Mouse (Mus musculus) hindbrain, embryonic 16.5 days (tissue): ENCODE data around the gene Ptbp1. TPM values are rescaled to one million over a fixed set of nuclear protein-coding genes. Genes with fewer than 3 reads are reported as not detected.

Experiments used
- ATAC-seq: fragments of 200-750 bp; cut with Nextera tagmentation; 2 replicates; pipeline ENCODE4 v1.8.0; 2017; ENCODE audit warnings: moderate TSS enrichment, moderate library complexity
- H3K27ac ChIP-seq: fragments of 300-500 bp; sonication (generic); 2 replicates; pipeline ENCODE4 v1.5.1; 2014; ENCODE audit warnings: low read depth, mild to moderate bottlenecking, control low read depth, low read length, moderate library complexity
- H3K27me3 ChIP-seq: fragments of 300-500 bp; sonication (generic); replicated peaks from 2 replicates; pipeline ENCODE4 v1.6.1; 2014; ENCODE audit warnings: low read length; ENCODE audit not compliant: control insufficient read depth, insufficient read depth
- H3K36me3 ChIP-seq: fragments of 300-500 bp; sonication (generic); 2 replicates; pipeline ENCODE4 v1.6.1; 2014; ENCODE audit warnings: mild to moderate bottlenecking, low read length, moderate library complexity, mixed read lengths; ENCODE audit not compliant: control insufficient read depth, insufficient read depth
- H3K4me1 ChIP-seq: fragments of 300-500 bp; sonication (generic); 2 replicates; pipeline ENCODE4 v1.6.1; 2014; ENCODE audit warnings: low read depth, low read length; ENCODE audit not compliant: control insufficient read depth, insufficient read depth
- H3K4me2 ChIP-seq: fragments of 300-500 bp; sonication (generic); 2 replicates; pipeline ENCODE4 v1.6.1; 2014; ENCODE audit warnings: mild to moderate bottlenecking, low read length, control low read depth, moderate library complexity
- H3K4me3 ChIP-seq: fragments of 300-500 bp; sonication (generic); 2 replicates; pipeline ENCODE4 v1.5.1; 2014; ENCODE audit warnings: mild to moderate bottlenecking, low read length, control low read depth, moderate library complexity
- H3K9ac ChIP-seq: fragments of 300-500 bp; sonication (generic); 2 replicates; pipeline ENCODE4 v1.6.1; 2014; ENCODE audit warnings: low read depth, mild to moderate bottlenecking, control low read depth, low read length, moderate library complexity
- H3K9me3 ChIP-seq: fragments of 300-500 bp; sonication (generic); 2 replicates; pipeline ENCODE4 v1.6.1; 2014; ENCODE audit warnings: mild to moderate bottlenecking, low read length, moderate library complexity; ENCODE audit not compliant: control insufficient read depth
- WGBS: fragments of 180-500 bp; shearing (Covaris S2); extraction: QIAGEN DNeasy Blood & Tissue Kit; methylation state at CpG from one replicate; pipeline ENCODE4 v1.1.7; 2014; 5-methylcytosine and 5-hydroxymethylcytosine counted together
- polyA plus RNA-seq: library from polyadenylated mRNA; unstranded; fragments of >200 nt; fragmentation: Nextera tagmentation; extraction: Ambion mirVana; gene quantifications from 2 replicates; pipeline ENCODE4 v1.2.1, GENCODE M21; 2015

Gene Ptbp1
- polyA plus RNA-seq, 1 experiment from 2014 or later: 61.2 TPM

GRCm38 (mm10) chr10:79871845-79872244 lies 17.6 kb downstream of the Ptbp1 start:
- 77% methylated on average over 8 of the region's 8 CpGs for WGBS
- Histone ChIP-seq H3K9ac (no peak overlapping the region; the same call in 1 of the 2 replicates), H3K4me3 (peak overlapping the region; percentile 65), H3K27ac (no peak overlapping the region), H3K4me2 (peak overlapping the region; percentile 96), H3K4me1 (peaks cover 29% of the 10 kb centered on the region), H3K27me3 (no peaks in the 10 kb centered on the region), H3K9me3 (no peaks in the 10 kb centered on the region), H3K36me3 (peaks cover 3% of the 10 kb centered on the region; the same call in 1 of the 2 replicates)
- no peak for ATAC-seq

- H3K27ac ChIP-seq: peak overlapping the region; percentile 90
- H3K4me3 ChIP-seq: peak overlapping the region; percentile 65
- H3K4me2 ChIP-seq: peak overlapping the region; percentile 96
- 45% methylated on average over 3 of the region's 3 CpGs for WGBS
- 0 out of 2 replicates have a peak, but pooled peaks cover 3% of the 10 kb centered on the region for H3K36me3 ChIP-seq
- no peaks in the 10 kb centered on the region for H3K9me3 ChIP-seq
- peaks cover 29% of the 10 kb centered on the region for H3K4me1 ChIP-seq
- H3K9ac ChIP-seq: peak overlapping the region; percentile 74
- H3K27me3 ChIP-seq: no peaks in the 10 kb centered on the region
- no peak for ATAC-seq
Observed at GRCm38 (mm10) chr10:79872862-79873261, 18.6 kb downstream of the Ptbp1 start.

GRCm38 (mm10) chr10:79873313-79873712 lies 19.1 kb downstream of the Ptbp1 start:
- Histone ChIP-seq H3K27me3 (no peaks in the 10 kb centered on the region), H3K9me3 (no peaks in the 10 kb centered on the region), H3K27ac (peak overlapping the region; percentile 90), H3K9ac (peak overlapping the region; percentile 74), H3K4me1 (peaks cover 29% of the 10 kb centered on the region), H3K4me3 (peak overlapping the region; percentile 65), H3K4me2 (peak overlapping the region; percentile 96), H3K36me3 (0 out of 2 replicates have a peak, but pooled peaks cover 3% of the 10 kb centered on the region)
- WGBS: 5% methylated on average over 6 of the region's 6 CpGs
- ATAC-seq: no peak

- peak overlapping the region; percentile 65 for H3K4me3 ChIP-seq
- peaks cover 29% of the 10 kb centered on the region for H3K4me1 ChIP-seq
- peak overlapping the region; percentile 74 for H3K9ac ChIP-seq
- no peaks in the 10 kb centered on the region for H3K9me3 ChIP-seq
- H3K27me3 ChIP-seq: no peaks in the 10 kb centered on the region
- peak overlapping the region; percentile 90 for H3K27ac ChIP-seq
- H3K4me2 ChIP-seq: peak overlapping the region; percentile 96
- 0 out of 2 replicates have a peak, but pooled peaks cover 3% of the 10 kb centered on the region for H3K36me3 ChIP-seq
- ATAC-seq: peak; percentile 5; the same call in 1 of the 2 replicates
- WGBS: under 1% methylated on average over 18 of the region's 26 CpGs
Observed at GRCm38 (mm10) chr10:79873715-79874289, 19.6 kb downstream of the Ptbp1 start.

- Histone ChIP-seq H3K27ac (peak within 1 kb of the TSS; percentile 90), H3K27me3 (no peaks in the 10 kb centered on the region), H3K9ac (peak within 1 kb of the TSS; percentile 74), H3K4me2 (peak within 1 kb of the TSS; percentile 96), H3K9me3 (no peaks in the 10 kb centered on the region), H3K4me3 (peak within 1 kb of the TSS; percentile 65), H3K4me1 (peaks cover 25% of the 10 kb centered on the region), H3K36me3 (0 out of 2 replicates have a peak, but pooled peaks cover 3% of the 10 kb centered on the region)
- 0% methylated on average over 43 of the region's 57 CpGs for WGBS
- peak; percentile 93 for ATAC-seq
Observed at GRCm38 (mm10) chr10:79874290-79874862, 20.1 kb downstream of the Ptbp1 start, which contains the start of the genes Prtn3 and Plppr3. TSS of gene Prtn3 (plus strand) at chr10:79874476. TSS of gene Plppr3 (minus strand) at chr10:79874634.

- H3K4me1 ChIP-seq: peaks cover 16% of the 10 kb centered on the region
- no peaks in the 10 kb centered on the region for H3K9me3 ChIP-seq
- no peak overlapping the region for H3K4me3 ChIP-seq
- no peak overlapping the region for H3K4me2 ChIP-seq
- H3K36me3 ChIP-seq: no peaks in the 10 kb centered on the region
- 46% methylated on average over 1 of the region's 1 CpGs for WGBS
- H3K27me3 ChIP-seq: peaks cover 4% of the 10 kb centered on the region; the same call in 1 of the 2 replicates
- no peak overlapping the region for H3K9ac ChIP-seq
- no peak for ATAC-seq
- no peak overlapping the region for H3K27ac ChIP-seq
Observed at GRCm38 (mm10) chr10:79877174-79877573, 22.9 kb downstream of the Ptbp1 start.

GRCm38 (mm10) chr10:79877757-79878156 lies 23.5 kb downstream of the Ptbp1 start:
- 41% methylated on average over 12 of the region's 12 CpGs for WGBS

GRCm38 (mm10) chr10:79879527-79879926 lies 25.3 kb downstream of the Ptbp1 start:
- ATAC-seq: no peak
- Histone ChIP-seq H3K27ac (no peak overlapping the region), H3K9me3 (no peaks in the 10 kb centered on the region), H3K27me3 (peaks cover 4% of the 10 kb centered on the region; the same call in 1 of the 2 replicates), H3K4me2 (no peak overlapping the region), H3K4me3 (no peak overlapping the region), H3K4me1 (peaks cover 14% of the 10 kb centered on the region), H3K36me3 (no peaks in the 10 kb centered on the region), H3K9ac (no peak overlapping the region)
- WGBS: 48% methylated on average over 3 of the region's 3 CpGs

More at GRCm38 (mm10) chr10:79877757-79878156, 23.5 kb downstream of the Ptbp1 start:
- ATAC-seq: no peak
- Histone ChIP-seq H3K9ac (no peak overlapping the region), H3K27ac (no peak overlapping the region), H3K9me3 (no peaks in the 10 kb centered on the region), H3K36me3 (no peaks in the 10 kb centered on the region), H3K4me1 (peaks cover 14% of the 10 kb centered on the region), H3K4me3 (no peak overlapping the region), H3K4me2 (no peak overlapping the region), H3K27me3 (peaks cover 4% of the 10 kb centered on the region; the same call in 1 of the 2 replicates)

- 16% methylated on average over 9 of the region's 9 CpGs for WGBS
- Histone ChIP-seq H3K27ac (no peak overlapping the region), H3K9me3 (no peaks in the 10 kb centered on the region), H3K4me1 (peaks cover 5% of the 10 kb centered on the region; the same call in 1 of the 2 replicates), H3K9ac (no peak overlapping the region), H3K27me3 (peaks cover 4% of the 10 kb centered on the region; the same call in 1 of the 2 replicates), H3K36me3 (no peaks in the 10 kb centered on the region), H3K4me3 (no peak overlapping the region), H3K4me2 (no peak overlapping the region)
- no peak for ATAC-seq
Observed at GRCm38 (mm10) chr10:79880721-79881120, 26.5 kb downstream of the Ptbp1 start.
